Mouse (Mus musculus) adipose tissue, adult 10 weeks (tissue): Measurements from ENCODE around the gene Mapk12. TPM values are rescaled to one million over a fixed set of nuclear protein-coding genes. Genes with fewer than 3 reads are reported as not detected.

ENCODE experiments used
- polyA plus RNA-seq: library from polyadenylated mRNA; stranded (reverse); fragments of 350-450 nt; fragmentation: Illumina TruSeq; extraction: RNeasy Lipid Tissue Mini Kit (QIAGEN cat#74804); gene quantifications from one replicate; pipeline ENCODE4 v1.2.3, GENCODE M21; 2014; ENCODE audit warnings: low read depth, low replicate concordance

The Mapk12 gene
- polyA plus RNA-seq: 21.4 TPM

GRCm38 (mm10) chr15:89140659-89141252, at the start of gene Mapk12:
Mapk12 (minus strand) TSS chr15:89140703.

GRCm38 (mm10) chr15:89180571-89181229, 40.2 kb upstream of the Mapk12 start, which contains the start of gene Plxnb2:
Plxnb2 (minus strand) TSS chr15:89180788.

GRCm38 (mm10) chr15:89149271-89150040, 9.0 kb upstream of the Mapk12 start, which contains the start of gene Mapk11:
Mapk11 (minus strand) TSS chr15:89149628.

GRCm38 (mm10) chr15:89128382-89129350, 11.8 kb downstream of the Mapk12 start, which contains the start of gene Hdac10:
Hdac10 (minus strand) TSS chr15:89128700.

GRCm38 (mm10) chr15:89122649-89123366, 17.7 kb downstream of the Mapk12 start, which contains the start of gene Tubgcp6:
Tubgcp6 (minus strand) TSS chr15:89123112.

GRCm38 (mm10) chr15:89088607-89089247, 51.8 kb downstream of the Mapk12 start, which contains the start of gene Selenoo:
Selenoo (plus strand) TSS chr15:89089084.

Other genes starting within 250 kb of the Mapk12 start
- gene Ttll8, start 186.3 kb downstream of the Mapk12 start, polyA plus RNA-seq: 2.4 TPM
- gene Mlc1, start 161.7 kb downstream of the Mapk12 start, polyA plus RNA-seq: 1.3 TPM
- 0.81 TPM for gene Mov10l1, start 157.8 kb downstream of the Mapk12 start, polyA plus RNA-seq
- gene Panx2, start 81.0 kb downstream of the Mapk12 start, polyA plus RNA-seq: 2.1 TPM
- gene Trabd, start 65.6 kb downstream of the Mapk12 start, polyA plus RNA-seq: 71.4 TPM
- 28.7 TPM for gene Selenoo, start 51.6 kb downstream of the Mapk12 start, polyA plus RNA-seq
- 39.9 TPM for gene Tubgcp6, start 17.6 kb downstream of the Mapk12 start, polyA plus RNA-seq
- gene Hdac10, start 12.0 kb downstream of the Mapk12 start, polyA plus RNA-seq: 14.5 TPM
- 19.2 TPM for gene Mapk11, start 8.9 kb upstream of the Mapk12 start, polyA plus RNA-seq
- gene Plxnb2, start 40.1 kb upstream of the Mapk12 start, polyA plus RNA-seq: 86.5 TPM
- 9.0 TPM for gene Dennd6b, start 55.8 kb upstream of the Mapk12 start, polyA plus RNA-seq
- gene Ppp6r2, start 70.8 kb upstream of the Mapk12 start, polyA plus RNA-seq: 28.3 TPM
- 51.1 TPM for gene Sbf1, start 174.6 kb upstream of the Mapk12 start, polyA plus RNA-seq
- gene Adm2, start 182.0 kb upstream of the Mapk12 start, polyA plus RNA-seq: not detected
- not detected for gene Miox, start 193.7 kb upstream of the Mapk12 start, polyA plus RNA-seq
- 32.8 TPM for gene Lmf2, start 215.0 kb upstream of the Mapk12 start, polyA plus RNA-seq
- 63.2 TPM for gene Ncaph2, start 215.0 kb upstream of the Mapk12 start, polyA plus RNA-seq
- gene Sco2, start 233.1 kb upstream of the Mapk12 start, polyA plus RNA-seq: 11.2 TPM
- 1.2 TPM for gene Tymp, start 236.3 kb upstream of the Mapk12 start, polyA plus RNA-seq
- gene Odf3b, start 238.6 kb upstream of the Mapk12 start, polyA plus RNA-seq: 7.9 TPM
- gene Klhdc7b, start 244.2 kb upstream of the Mapk12 start, polyA plus RNA-seq: not detected